Mouse (Mus musculus) embryonic stem cell, embryonic (primary cell): ENCODE measurements around the gene Rflna.

Experiments used
- CTCF ChIA-PET, 4 experiments: fragments of 300-600 bp in 2 of 4; fragments of 350-600 bp in 2 of 4; sonication (Branson Sonifier 250); formaldehyde crosslinking; loops; one replicate each; lab custom pipeline; 2022; ENCODE audit warnings: inconsistent platforms in 2 of 4; lab: Charles Lee
- POLR2A ChIA-PET, 4 experiments: fragments of 300-600 bp in 2 of 4; fragments of 350-600 bp in 2 of 4; sonication (Branson Sonifier 250); formaldehyde crosslinking; loops; one replicate each; lab custom pipeline; 2022; ENCODE audit warnings: antibody characterized with exemption in 4 of 4, inconsistent platforms in 1 of 4; lab: Charles Lee

Gene Rflna

GRCm38 (mm10) chr5:125028371-125028770, 25.4 kb downstream of the Rflna start:
- ChIA-PET CTCF (interaction anchor here in 1 of 4 experiments (1.0 to 1.4 kb wide), 2 partner anchors 39 to 57 kb away, joined by 3 read pairs; no protein-coding TSS in a partner anchor), POLR2A (no interaction called here)

- ChIA-PET CTCF (interaction anchor here in 2 of 4 experiments (1.0 to 1.9 kb wide), 5 partner anchors 15 to 252 kb away, joined by 3 to 9 read pairs (median 4); no protein-coding TSS in a partner anchor), POLR2A (interaction anchor here in 1 of 4 experiments (1.1 to 1.5 kb wide), 2 partner anchors 13 to 17 kb away, joined by 3 to 4 read pairs; no protein-coding TSS in a partner anchor)
These were observed 25.9 kb downstream of the Rflna start for GRCm38 (mm10) chr5:125028911-125029310.

- ChIA-PET CTCF (no interaction called here), POLR2A (interaction anchor here in 1 of 4 experiments (0.6 kb wide), 1 partner anchor 433 kb away, joined by 4 read pairs; no protein-coding TSS in a partner anchor)
These were observed 33.5 kb downstream of the Rflna start for GRCm38 (mm10) chr5:125036483-125036882.

GRCm38 (mm10) chr5:125039377-125040027, 36.5 kb downstream of the Rflna start:
- ChIA-PET POLR2A (interaction anchor here in 2 of 4 experiments (1.3 to 3.5 kb wide), 5 partner anchors 12 to 139 kb away, joined by 3 to 15 read pairs (median 4); partner anchors contain the start of gene Ncor2 (in 1 of the 2)), CTCF (interaction anchor here in 1 of 4 experiments (0.6 kb wide), 2 partner anchors 25 to 212 kb away, joined by 3 to 5 read pairs; no protein-coding TSS in a partner anchor)

GRCm38 (mm10) chr5:125040128-125040584, 37.1 kb downstream of the Rflna start:
- ChIA-PET CTCF (interaction anchor here in 1 of 4 experiments (1.4 kb wide), 1 partner anchor 228 kb away, joined by 4 read pairs; no protein-coding TSS in a partner anchor), POLR2A (interaction anchor here in 3 of 4 experiments (0.6 to 3.5 kb wide), 7 partner anchors 11 to 138 kb away, joined by 3 to 15 read pairs (median 4); partner anchors contain the start of gene Ncor2 (in 1 of the 3))

- POLR2A ChIA-PET = interaction anchor here in 2 of 4 experiments (0.6 to 3.5 kb wide), 6 partner anchors 10 to 74 kb away, joined by 3 to 15 read pairs (median 4); no protein-coding TSS in a partner anchor
- CTCF ChIA-PET = interaction anchor here in 2 of 4 experiments (1.0 to 1.1 kb wide), 3 partner anchors 13 to 27 kb away, joined by 3 read pairs; no protein-coding TSS in a partner anchor
These were observed 38.6 kb downstream of the Rflna start for GRCm38 (mm10) chr5:125041578-125041977.

GRCm38 (mm10) chr5:125043448-125043847, 40.4 kb downstream of the Rflna start:
- ChIA-PET CTCF (interaction anchor here in 1 of 4 experiments (0.9 kb wide), 1 partner anchor 14 kb away, joined by 3 read pairs; no protein-coding TSS in a partner anchor), POLR2A (interaction anchor here in 1 of 4 experiments (0.6 kb wide), 1 partner anchor 137 kb away, joined by 3 read pairs; no protein-coding TSS in a partner anchor)

- CTCF ChIA-PET = interaction anchor here in 2 of 4 experiments (0.6 to 1.1 kb wide), 3 partner anchors 22 to 323 kb away, joined by 3 to 4 read pairs (median 3); no protein-coding TSS in a partner anchor
- POLR2A ChIA-PET = interaction anchor here in 2 of 4 experiments (1.3 to 2.6 kb wide), 2 partner anchors 10 to 11 kb away, joined by 3 to 8 read pairs; no protein-coding TSS in a partner anchor
These were observed 42.2 kb downstream of the Rflna start for GRCm38 (mm10) chr5:125045202-125045601.

GRCm38 (mm10) chr5:125046436-125046835, 43.4 kb downstream of the Rflna start:
- ChIA-PET CTCF (no interaction called here), POLR2A (interaction anchor here in 1 of 4 experiments (0.9 to 2.6 kb wide), 2 partner anchors 10 to 32 kb away, joined by 3 to 8 read pairs; no protein-coding TSS in a partner anchor)

GRCm38 (mm10) chr5:125049481-125049880, 46.5 kb downstream of the Rflna start:
- ChIA-PET POLR2A (no interaction called here), CTCF (interaction anchor here in 1 of 4 experiments (1.4 kb wide), 1 partner anchor 18 kb away, joined by 4 read pairs; no protein-coding TSS in a partner anchor)

- CTCF ChIA-PET = interaction anchor here in 1 of 4 experiments (0.6 to 2.0 kb wide), 4 partner anchors 15 to 511 kb away, joined by 4 to 8 read pairs (median 5); no protein-coding TSS in a partner anchor
- POLR2A ChIA-PET = interaction anchor here in 1 of 4 experiments (1.4 to 3.9 kb wide), 2 partner anchors 10 to 11 kb away, joined by 3 to 15 read pairs; no protein-coding TSS in a partner anchor
These were observed 49.2 kb downstream of the Rflna start for GRCm38 (mm10) chr5:125052237-125052602.

- CTCF ChIA-PET = interaction anchor here in 1 of 4 experiments (1.7 to 2.0 kb wide), 2 partner anchors 14 to 38 kb away, joined by 3 to 8 read pairs; no protein-coding TSS in a partner anchor
- POLR2A ChIA-PET = interaction anchor here in 2 of 4 experiments (1.1 to 3.9 kb wide), 3 partner anchors 12 to 101 kb away, joined by 3 to 15 read pairs (median 13); no protein-coding TSS in a partner anchor
These were observed 49.8 kb downstream of the Rflna start for GRCm38 (mm10) chr5:125052603-125053488.

- POLR2A ChIA-PET = interaction anchor here in 3 of 4 experiments (0.8 to 3.9 kb wide), 5 partner anchors 13 to 162 kb away, joined by 3 to 15 read pairs (median 3); no protein-coding TSS in a partner anchor
- CTCF ChIA-PET = interaction anchor here in 2 of 4 experiments (0.7 to 3.4 kb wide), 4 partner anchors 13 to 217 kb away, joined by 3 to 11 read pairs (median 6); no protein-coding TSS in a partner anchor
These were observed 50.6 kb downstream of the Rflna start for GRCm38 (mm10) chr5:125053661-125054060.

- CTCF ChIA-PET = interaction anchor here (0.5 to 5.3 kb wide), 14 partner anchors 8 to 1992 kb away, joined by 3 to 33 read pairs (median 6); no protein-coding TSS in a partner anchor
- POLR2A ChIA-PET = interaction anchor here in 2 of 4 experiments (0.6 to 3.9 kb wide), 10 partner anchors 10 to 330 kb away, joined by 3 to 15 read pairs (median 6); no protein-coding TSS in a partner anchor
These were observed 52.9 kb downstream of the Rflna start for GRCm38 (mm10) chr5:125055901-125056300.

- ChIA-PET POLR2A (interaction anchor here in 3 of 4 experiments (0.6 to 3.9 kb wide), 14 partner anchors 10 to 329 kb away, joined by 3 to 15 read pairs (median 4); no protein-coding TSS in a partner anchor), CTCF (interaction anchor here (0.5 to 5.3 kb wide), 20 partner anchors 8 to 1992 kb away, joined by 3 to 33 read pairs (median 6); no protein-coding TSS in a partner anchor)
These were observed 53.3 kb downstream of the Rflna start for GRCm38 (mm10) chr5:125056331-125056695.

GRCm38 (mm10) chr5:125056696-125057554, 53.9 kb downstream of the Rflna start:
- CTCF ChIA-PET = interaction anchor here (0.6 to 5.3 kb wide), 21 partner anchors 9 to 670 kb away, joined by 3 to 33 read pairs (median 5); no protein-coding TSS in a partner anchor
- POLR2A ChIA-PET = interaction anchor here in 3 of 4 experiments (0.5 to 2.0 kb wide), 18 partner anchors 10 to 329 kb away, joined by 3 to 9 read pairs (median 4); partner anchors contain the start of gene Scarb1 (in 1 of the 3)
